Mouse (Mus musculus) ES-E14 (cell line): ENCODE data around the gene Pik3cg.

ENCODE experiments used
- CHD2 ChIP-seq: IDR thresholded peaks from 2 replicates; pipeline ENCODE4 v1.6.1; 2014; ENCODE audit warnings: mild to moderate bottlenecking, low read depth, low read length, inconsistent platforms
- HCFC1 ChIP-seq: IDR thresholded peaks from 2 replicates; pipeline ENCODE4 v1.6.1; 2012; ENCODE audit warnings: low read length, inconsistent platforms, borderline replicate concordance; ENCODE audit not compliant: insufficient read depth
- MAFK ChIP-seq: IDR thresholded peaks from 2 replicates; pipeline ENCODE4 v1.6.1; 2014; ENCODE audit warnings: mild to moderate bottlenecking, low read depth, low read length, inconsistent platforms; ENCODE audit not compliant: insufficient read depth
- ZC3H11A ChIP-seq: IDR thresholded peaks from 2 replicates; pipeline ENCODE4 v1.6.1; 2012; ENCODE audit warnings: low read depth, mild to moderate bottlenecking, inconsistent platforms, low read length, borderline replicate concordance
- ZNF384 ChIP-seq: IDR thresholded peaks from 2 replicates; pipeline ENCODE4 v1.6.1; 2012; ENCODE audit warnings: low read depth, low read length, inconsistent platforms

DNA sequence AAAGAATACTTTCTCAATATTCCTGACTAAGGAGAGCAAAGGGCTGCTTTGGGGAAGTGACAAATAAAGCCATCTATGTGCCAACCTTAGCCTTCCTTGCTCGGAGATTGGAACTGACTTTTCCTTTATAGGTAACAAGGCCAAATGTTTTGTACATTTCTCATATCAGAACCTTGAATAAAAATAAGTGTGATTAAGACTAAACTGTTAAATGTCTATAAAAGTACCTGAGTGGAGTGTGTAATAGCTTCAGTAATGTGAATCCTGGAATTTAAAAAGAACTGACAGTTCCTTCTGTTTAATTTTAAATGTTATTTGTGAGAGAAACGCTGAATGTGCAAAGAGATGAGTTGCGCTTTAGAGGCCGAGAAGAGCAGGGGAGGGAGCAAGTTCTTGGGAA, 13.5 kb downstream of the Pik3cg start:
- TF ChIP-seq CHD2 (no peak), MAFK (no peak), ZNF384 (no peak), ZC3H11A (no peak), HCFC1 (no peak)
